Mouse (Mus musculus) kidney, postnatal 14 days (tissue): ENCODE data around the gene C87499.
A peak's percentile ranks its signal among the peaks of the same experiment; 100 is the strongest.

ENCODE experiments used
- DNase-seq: peaks from one replicate; pipeline ENCODE4 v3.0.0; 2022; ENCODE audit warnings: mixed read lengths

C87499 gene

DNA sequence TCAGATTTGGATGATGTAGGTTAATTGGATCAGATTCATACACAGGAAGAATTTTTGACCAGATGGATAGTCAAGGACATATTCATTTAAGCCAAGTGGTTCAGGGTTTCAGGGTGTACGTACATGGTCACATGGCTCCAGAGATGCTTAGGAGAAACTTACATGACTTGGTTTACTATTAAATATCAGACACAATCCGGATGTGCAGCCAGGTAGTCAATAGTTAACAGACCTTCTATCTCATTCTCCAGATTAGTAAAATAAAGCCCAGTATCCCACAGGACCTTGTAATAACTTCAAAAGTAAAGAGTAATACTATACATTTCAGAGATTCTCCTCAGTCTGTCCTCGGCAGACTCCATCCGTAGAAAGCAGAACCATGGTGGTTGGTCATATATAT lies at the start of gene C87499:
Gene C87499 (minus strand): TSS at position 101 of the 400 bp plus-strand sequence.
- no peak for DNase-seq

DNA sequence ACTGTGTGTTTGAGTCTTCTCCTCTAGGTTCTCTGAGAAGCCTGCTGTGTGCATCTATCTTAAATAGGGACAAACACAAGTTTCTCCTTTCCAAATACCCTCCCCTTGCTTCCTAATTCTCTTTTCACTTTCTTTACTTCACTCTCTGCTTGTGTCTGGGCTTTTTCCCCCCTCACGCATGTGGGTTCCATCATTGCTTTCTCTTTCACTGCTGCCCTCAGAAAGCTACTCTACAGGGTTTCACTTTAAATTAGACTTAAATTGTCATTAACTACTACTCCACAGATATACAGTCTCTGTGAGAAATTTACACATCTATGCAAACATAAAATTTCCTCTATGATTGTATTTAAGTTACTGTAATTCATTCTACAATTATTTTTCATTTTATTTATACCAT lies 49.6 kb upstream of the C87499 start, which contains the start of gene Ifna2:
Gene Ifna2 (minus strand): TSS at position 101 of the 400 bp plus-strand sequence.
- no peak for DNase-seq

DNA sequence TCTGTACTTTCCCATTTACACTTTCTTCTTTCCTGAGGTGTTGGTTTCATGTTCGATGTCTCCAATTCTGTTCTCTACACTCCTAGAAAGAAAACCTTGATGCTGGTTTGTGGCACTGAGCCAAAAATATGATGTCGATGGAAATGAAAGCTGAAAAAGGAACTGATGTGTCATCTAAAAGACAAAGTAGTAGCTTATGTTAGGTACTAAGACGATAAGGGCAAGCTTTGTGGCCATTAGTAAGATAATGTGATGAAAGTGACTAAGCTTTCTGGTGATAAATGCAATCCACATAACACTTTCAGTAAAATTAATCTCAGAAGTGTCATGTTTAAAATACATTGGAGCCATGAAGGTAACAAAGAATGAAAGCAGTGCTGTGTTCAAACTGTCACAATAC lies 47.1 kb upstream of the C87499 start:
- no peak for DNase-seq

DNA sequence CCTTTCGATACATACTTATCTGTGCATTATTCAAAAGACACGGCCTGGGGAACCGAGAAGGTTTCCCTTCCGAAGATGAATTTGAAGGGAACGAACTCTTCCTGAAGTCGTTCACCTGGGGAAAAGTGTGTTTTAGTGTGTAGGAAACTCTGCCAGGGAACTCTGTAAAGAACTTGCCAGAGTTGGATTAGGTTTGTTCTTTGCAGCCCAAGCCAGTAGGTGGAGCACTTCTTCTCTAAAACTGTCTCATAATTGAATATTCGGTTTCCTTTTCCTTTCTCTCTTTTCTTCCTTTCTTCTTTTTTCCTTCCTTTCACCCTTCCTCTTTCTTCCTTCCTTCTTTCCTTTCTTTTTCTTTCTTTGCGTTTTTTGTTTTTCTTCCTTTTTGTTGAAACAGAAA lies 46.2 kb upstream of the C87499 start:
- peak; percentile 17 for DNase-seq

DNA sequence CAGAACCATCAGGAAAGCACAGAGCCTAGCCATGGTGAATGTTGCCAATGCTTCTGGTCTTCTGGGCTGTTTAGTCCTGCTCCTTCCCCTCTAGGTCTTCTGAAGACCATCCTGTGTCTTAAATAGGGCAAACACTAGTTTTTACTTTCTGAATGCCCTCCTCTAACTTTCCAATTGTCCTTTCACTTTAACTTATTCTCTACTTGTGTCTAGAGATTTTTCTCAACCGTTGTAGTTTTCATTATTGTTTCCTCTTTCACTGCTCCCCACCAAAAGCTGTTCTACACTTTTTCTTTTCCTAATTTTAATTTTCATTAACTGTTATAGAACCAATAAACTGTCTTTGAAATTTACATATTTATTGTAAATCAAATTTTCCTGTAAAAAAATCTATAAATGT lies 42.6 kb upstream of the C87499 start, which contains the start of gene Ifna16:
Gene Ifna16 (minus strand): TSS at position 101 of the 400 bp plus-strand sequence.
- DNase-seq, result no peak

DNA sequence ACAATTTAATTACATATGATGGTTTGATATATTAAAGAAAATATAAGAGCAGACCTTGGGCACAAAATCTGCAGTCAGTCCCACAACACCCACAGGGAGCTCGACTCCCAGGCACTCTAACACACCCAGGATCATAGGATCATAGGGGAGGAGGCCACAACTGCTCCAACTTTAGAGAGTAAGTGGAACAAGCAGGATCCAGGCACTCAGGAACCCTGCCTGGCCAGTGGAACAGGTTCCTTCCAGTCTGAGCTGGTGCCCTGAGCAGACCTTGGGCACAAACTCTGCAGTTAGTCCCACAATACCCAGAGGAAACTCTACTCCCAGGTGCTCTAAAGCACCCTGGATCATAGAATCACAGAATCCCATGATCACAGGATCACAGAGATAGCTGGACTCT lies 21.2 kb upstream of the C87499 start:
- DNase-seq, result peak; percentile 20

DNA sequence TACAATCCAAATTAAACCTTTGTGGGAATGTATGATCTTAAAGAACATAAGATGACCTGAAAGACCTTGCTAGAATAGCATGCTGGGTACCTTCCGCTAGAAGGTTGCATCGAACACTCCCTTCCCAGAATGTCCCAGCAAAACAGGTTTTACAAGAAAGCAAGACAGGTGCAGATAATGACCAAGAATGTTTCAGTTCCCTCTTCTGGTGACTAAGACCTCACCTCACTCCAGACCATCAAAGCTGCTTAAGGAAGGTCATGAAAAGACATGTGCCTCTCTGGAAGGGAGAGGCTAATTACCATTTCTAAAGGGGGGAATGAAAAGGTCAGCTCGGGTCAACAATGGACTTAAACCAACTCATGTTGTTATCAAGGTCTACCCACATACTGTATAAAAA lies 19.4 kb upstream of the C87499 start:
- DNase-seq, result no peak

DNA sequence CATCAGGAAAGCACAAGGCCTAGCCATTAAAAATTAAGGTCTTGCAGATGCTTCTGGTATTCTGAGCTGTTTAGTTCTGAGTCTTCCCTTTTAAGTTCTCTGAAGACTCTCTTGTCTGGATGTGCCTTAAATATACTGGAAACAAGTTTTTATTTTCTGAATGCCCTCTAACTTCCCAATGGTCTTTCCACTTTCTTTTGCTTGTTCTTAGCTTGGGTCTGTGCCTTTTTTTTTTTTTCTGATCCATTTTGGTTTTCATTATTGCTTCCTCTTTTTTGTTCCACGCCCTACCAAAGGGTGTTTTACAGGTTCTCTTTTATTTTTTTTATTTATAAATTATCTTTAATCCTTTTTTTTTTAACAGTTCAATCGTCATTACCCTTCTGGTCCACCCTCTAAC lies 10.1 kb upstream of the C87499 start, which contains the start of gene Ifna13:
Gene Ifna13 (minus strand): TSS at position 101 of the 400 bp plus-strand sequence.
- DNase-seq, result no peak

DNA sequence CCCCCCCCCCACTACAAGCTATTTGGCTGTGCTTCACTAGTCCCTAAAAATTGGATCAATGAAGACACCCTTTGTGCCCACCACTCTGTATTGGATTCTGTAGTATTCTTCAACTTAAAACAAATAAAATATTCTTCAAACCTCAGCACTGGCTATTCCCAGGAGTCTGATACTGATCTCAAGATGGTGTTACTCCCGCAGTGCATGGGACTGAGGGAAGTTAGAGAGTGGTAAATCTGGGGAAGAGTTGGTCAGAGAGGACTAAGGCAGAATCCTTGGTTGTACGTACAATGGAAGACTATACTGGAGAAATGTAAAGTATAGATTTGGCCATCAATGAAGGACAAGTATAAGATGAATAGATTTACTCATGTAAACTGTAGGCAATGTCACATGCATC lies 8.3 kb upstream of the C87499 start:
- no peak for DNase-seq

DNA sequence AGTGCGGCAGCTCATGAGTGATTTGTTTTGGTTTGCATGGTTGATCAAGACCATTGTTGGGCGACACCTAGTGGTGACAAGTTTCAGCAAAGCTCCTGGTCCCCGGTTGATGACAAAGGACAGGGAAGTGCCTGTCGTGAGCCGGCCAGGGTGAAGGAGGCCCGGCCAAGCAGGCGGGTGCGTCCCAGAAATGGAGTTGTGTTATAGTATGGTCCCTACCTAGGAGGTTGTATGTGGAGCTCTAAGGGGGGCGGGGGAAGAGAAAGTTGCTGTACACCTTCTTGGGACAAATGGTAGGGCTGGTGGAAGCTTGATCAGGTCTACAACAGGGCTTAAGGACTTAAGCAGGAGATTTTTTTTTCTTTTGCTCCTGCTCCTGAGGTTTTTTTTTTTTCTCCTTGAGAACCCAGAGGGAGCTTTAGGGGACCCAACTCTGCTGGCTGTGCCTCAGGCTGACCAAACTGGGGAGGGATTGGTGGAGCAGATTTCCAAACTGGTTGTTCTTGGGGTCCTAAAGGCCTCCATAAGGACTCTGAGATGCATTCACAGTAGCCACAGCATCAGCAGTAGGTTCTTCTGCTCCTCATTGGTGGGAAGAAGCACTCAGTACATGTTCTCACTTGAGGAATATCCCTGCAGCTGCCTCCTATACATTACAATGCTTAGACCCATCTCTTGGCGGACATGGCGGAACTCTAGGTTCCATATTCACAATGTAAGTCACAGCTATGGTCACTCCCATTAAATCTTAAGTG lies 7.0 kb upstream of the C87499 start:
- DNase-seq, result peak; percentile 94

DNA sequence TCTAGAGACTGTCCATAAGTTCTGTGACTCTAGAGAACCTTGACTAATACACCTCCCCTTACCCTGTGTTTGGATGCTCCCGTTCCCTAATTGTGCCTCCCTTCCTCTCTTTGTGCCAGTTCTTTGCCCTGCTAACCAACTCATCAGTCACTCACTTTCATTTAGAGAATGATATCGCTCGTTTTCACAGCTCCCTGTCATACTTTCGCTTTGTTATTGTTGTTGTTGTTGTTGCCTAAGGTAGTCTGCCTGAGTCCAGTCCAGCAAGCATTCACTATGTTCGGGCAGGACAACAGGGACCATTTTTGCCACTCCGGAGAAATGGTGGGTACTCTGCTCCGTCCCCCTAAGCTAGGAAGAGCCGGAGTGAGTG lies 6.5 kb upstream of the C87499 start:
- no peak for DNase-seq

DNA sequence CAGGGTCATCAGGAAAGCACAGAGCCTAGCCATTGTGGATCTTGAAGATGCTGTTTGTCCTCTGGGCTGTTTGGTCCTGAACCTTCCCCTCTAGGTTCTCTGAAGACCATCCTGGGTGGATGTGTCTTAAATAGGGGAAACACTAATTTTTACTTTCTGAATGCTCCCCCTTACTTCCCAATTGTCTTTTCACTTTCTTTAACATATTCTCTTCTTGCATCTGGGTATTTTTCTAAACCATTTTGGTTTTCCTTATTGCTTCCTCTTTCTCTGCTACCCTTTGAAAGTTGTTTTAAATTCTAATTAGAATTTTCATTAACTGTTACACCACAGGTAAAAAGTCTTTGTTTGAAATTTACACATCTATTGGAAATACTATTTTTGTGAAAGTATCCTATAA lies 30.9 kb downstream of the C87499 start, which contains the start of gene Ifna12:
Gene Ifna12 (minus strand): TSS at position 101 of the 400 bp plus-strand sequence.
- no peak for DNase-seq

DNA sequence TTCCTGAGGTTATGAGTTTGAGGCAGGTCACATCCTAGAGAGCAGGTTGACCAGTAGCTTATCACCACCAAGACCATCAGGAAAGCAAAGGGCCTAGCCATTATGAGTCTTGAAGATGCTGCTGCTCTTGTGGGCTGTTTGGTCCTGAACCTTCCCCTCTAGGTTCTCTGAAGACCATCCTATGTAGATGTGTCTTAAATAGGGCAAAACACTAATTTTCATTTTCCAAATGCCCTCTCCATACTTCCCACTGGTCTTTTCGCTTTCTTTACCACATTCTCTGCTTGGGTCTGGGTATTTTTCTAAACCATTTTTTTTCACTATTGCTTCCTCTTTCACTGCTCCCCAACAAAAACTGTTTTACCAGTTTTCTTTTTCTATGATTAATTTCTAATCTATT lies 41.9 kb downstream of the C87499 start, which contains the start of gene Ifna9:
Gene Ifna9 (minus strand): TSS at position 101 of the 400 bp plus-strand sequence.
- DNase-seq, result no peak
